Mouse (Mus musculus) bone marrow macrophage, adult 2 months (primary cell): ENCODE measurements around the gene Cbx6.

ENCODE experiments used
- CTCF ChIP-seq: IDR thresholded peaks from 2 replicates; pipeline ENCODE4 v1.5.1; 2012; ENCODE audit warnings: low read depth, mild to moderate bottlenecking, low read length, moderate library complexity
- POLR2A ChIP-seq: IDR thresholded peaks from 2 replicates; pipeline ENCODE4 v1.6.1; 2012; ENCODE audit warnings: mild to moderate bottlenecking, low read depth, low read length, borderline replicate concordance

DNA sequence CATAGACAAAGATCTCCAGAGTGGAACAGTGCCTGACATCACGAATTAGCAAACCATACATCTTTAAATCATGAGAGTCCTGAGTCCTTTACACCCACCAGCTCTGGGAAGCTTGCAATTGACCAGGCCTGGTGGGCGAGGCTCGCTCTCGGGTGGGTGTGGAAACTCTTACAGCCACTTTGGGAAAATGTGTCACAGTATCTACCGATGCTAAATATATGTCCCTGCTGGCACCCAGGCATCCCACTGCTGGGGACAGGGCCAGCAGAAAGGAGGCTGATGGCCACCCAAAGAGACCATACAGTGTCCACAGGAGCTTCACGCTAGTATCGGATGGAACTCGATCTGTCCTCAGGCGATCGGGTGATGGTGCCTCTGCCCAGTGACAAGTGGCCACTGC is 35.9 kb downstream of the Cbx6 start:
- TF ChIP-seq CTCF (no peak), POLR2A (no peak)
